Mouse (Mus musculus) B cell, adult 67 days (primary cell): Measurements from ENCODE around the gene Zdhhc9. TPM values are rescaled to one million over a fixed set of nuclear protein-coding genes. Genes with fewer than 3 reads are reported as not detected.

Experiments
- total RNA-seq, 2 experiments: library from RNA; stranded (reverse); gene quantifications; 4 replicates each; pipeline ENCODE4 v1.2.4; 2023

Zdhhc9 gene
- 10 to 100 TPM; 27.5 to 31.6 TPM for total RNA-seq

GRCm38 (mm10) chrX:48208519-48209185 lies at the start of gene Zdhhc9:
TSS of gene Zdhhc9 (minus strand) at chrX:48208878.

GRCm38 (mm10) chrX:48256468-48257007 lies 47.9 kb upstream of the Zdhhc9 start, which contains the start of gene Utp14a:
TSS of gene Utp14a (plus strand) at chrX:48256862.

GRCm38 (mm10) chrX:48146262-48146661 lies 62.4 kb downstream of the Zdhhc9 start, which contains the start of gene Sash3:
TSS of gene Sash3 (plus strand) at chrX:48146436.

Other genes with a start within 250 kb of the Zdhhc9 start
- under 1 TPM in 1 of 2 experiments, not detected in 1; 0.78 TPM for gene Apln, start 174.0 kb downstream of the Zdhhc9 start, total RNA-seq
- not detected for gene Xpnpep2, start 100.2 kb downstream of the Zdhhc9 start, total RNA-seq
- 100 to 1,000 TPM; 224 to 227 TPM for gene Sash3, start 62.4 kb downstream of the Zdhhc9 start, total RNA-seq
- gene Utp14a, start 48.0 kb upstream of the Zdhhc9 start, total RNA-seq, result 10 to 100 TPM; 41.8 to 48.2 TPM
- gene Bcorl1, start 132.5 kb upstream of the Zdhhc9 start, total RNA-seq, result 1 to 10 TPM; 5.7 to 9.1 TPM